Mouse (Mus musculus): Measurements from ENCODE around the gene Gm11236. TPM values are rescaled to one million over a fixed set of nuclear protein-coding genes. Genes with fewer than 3 reads are reported as not detected.

Gm11236 gene
- polyA plus RNA-seq, 2 experiments, result not detected

Other genes starting within 250 kb of the Gm11236 start
- not detected in 2 replicates for gene Gm11487, start 233.0 kb upstream of the Gm11236 start, polyA plus RNA-seq (2012; rRNA removed)
- not detected in 2 replicates for gene Gm11487, start 233.0 kb upstream of the Gm11236 start, polyA plus RNA-seq (2014; fragmentation: Nextera tagmentation; extraction: Ambion mirVana)
- gene Gm11238, start 30.2 kb upstream of the Gm11236 start, polyA plus RNA-seq (2012; rRNA removed), result not detected in 2 replicates
- not detected in 2 replicates for gene Gm11238, start 30.2 kb upstream of the Gm11236 start, polyA plus RNA-seq (2014; fragmentation: Nextera tagmentation; extraction: Ambion mirVana)
- gene Gm11237, start 15.1 kb upstream of the Gm11236 start, polyA plus RNA-seq (2012; rRNA removed), result not detected in 2 replicates
- gene Gm11237, start 15.1 kb upstream of the Gm11236 start, polyA plus RNA-seq (2014; fragmentation: Nextera tagmentation; extraction: Ambion mirVana), result not detected in 2 replicates
- gene Gm11239, start 30.2 kb downstream of the Gm11236 start, polyA plus RNA-seq (2012; rRNA removed), result not detected in 2 replicates
- gene Gm11239, start 30.2 kb downstream of the Gm11236 start, polyA plus RNA-seq (2014; fragmentation: Nextera tagmentation; extraction: Ambion mirVana), result not detected in 2 replicates
- gene Gm428, start 45.4 kb downstream of the Gm11236 start, polyA plus RNA-seq (2012; rRNA removed), result not detected in 2 replicates
- not detected in 2 replicates for gene Gm428, start 45.4 kb downstream of the Gm11236 start, polyA plus RNA-seq (2014; fragmentation: Nextera tagmentation; extraction: Ambion mirVana)
- gene Rasef, start 152.9 kb downstream of the Gm11236 start, polyA plus RNA-seq (2012; rRNA removed), result not detected in 2 replicates
- gene Rasef, start 152.9 kb downstream of the Gm11236 start, polyA plus RNA-seq (2014; fragmentation: Nextera tagmentation; extraction: Ambion mirVana), result 0.10 TPM in 1 of 2 replicates, not detected in the other
- not detected in 2 replicates for gene Gm11758, start 238.1 kb downstream of the Gm11236 start, polyA plus RNA-seq (2012; rRNA removed)
- gene Gm11758, start 238.1 kb downstream of the Gm11236 start, polyA plus RNA-seq (2014; fragmentation: Nextera tagmentation; extraction: Ambion mirVana), result not detected in 2 replicates

Measured in liver, embryonic 14.5 days (tissue).